Mouse (Mus musculus): ENCODE results near the gene Atxn10. TPM values are rescaled to one million over a fixed set of nuclear protein-coding genes. Genes with fewer than 3 reads are reported as not detected.

The Atxn10 gene
- polyA plus RNA-seq, 1 experiment from 2014 or later = 385 TPM

DNA sequence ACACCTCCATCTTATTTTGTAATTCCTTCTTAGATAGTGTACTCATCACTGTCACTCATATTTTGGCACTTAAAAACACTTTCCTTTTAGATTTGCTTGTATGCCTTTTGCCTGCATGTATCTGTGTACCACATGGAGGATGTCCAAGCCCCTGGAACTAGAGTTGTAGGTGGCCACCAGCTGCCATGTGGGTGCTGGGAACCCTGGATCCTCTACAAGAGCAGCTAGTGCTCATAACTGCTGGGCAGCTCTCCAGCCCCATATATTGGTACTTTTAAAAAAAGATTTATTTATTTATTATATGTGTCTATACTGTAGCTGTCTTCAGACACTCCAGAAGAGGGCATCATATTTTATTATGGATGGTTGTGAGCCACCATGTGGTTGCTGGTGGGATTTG lies 37.1 kb downstream of the Atxn10 start:
- Histone ChIP-seq H3K27me3 (ENCODE audit: insufficient read depth, poor library complexity, severe bottlenecking) (no peaks in the 10 kb centered on the region), H3K4me1 (replicated peaks) (no peaks in the 10 kb centered on the region), H3K36me3 (peaks cover 58% of the 10 kb centered on the region), H3K9me3 (no peaks in the 10 kb centered on the region), H3K27ac (no peak overlapping the region), H3K4me3 (no peak overlapping the region)
- no peak for DNase-seq (ENCODE audit: low spot score)

DNA sequence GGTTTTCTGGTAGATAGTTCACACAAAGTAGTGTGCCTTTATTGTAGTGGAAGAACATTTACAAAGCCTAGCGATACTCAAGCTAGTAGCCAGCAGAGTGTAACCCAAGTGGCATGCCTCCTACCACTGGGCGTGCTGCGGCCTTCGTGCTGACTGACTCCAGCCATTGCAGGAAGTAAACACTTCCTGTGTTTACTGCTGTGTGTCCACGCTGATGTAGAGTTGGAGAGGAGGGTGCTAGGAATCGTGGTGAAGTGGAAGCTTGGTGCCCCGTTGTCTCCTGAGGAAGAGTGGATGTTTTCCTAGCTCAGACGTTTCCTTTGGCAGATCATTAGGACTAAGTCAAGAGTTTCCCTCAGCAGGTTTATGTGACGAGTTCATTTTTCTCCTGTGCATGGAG lies 47.4 kb downstream of the Atxn10 start:
- H3K36me3 ChIP-seq = peaks cover 71% of the 10 kb centered on the region
- 88% methylated on average over 9 of the region's 9 CpGs for WGBS

DNA sequence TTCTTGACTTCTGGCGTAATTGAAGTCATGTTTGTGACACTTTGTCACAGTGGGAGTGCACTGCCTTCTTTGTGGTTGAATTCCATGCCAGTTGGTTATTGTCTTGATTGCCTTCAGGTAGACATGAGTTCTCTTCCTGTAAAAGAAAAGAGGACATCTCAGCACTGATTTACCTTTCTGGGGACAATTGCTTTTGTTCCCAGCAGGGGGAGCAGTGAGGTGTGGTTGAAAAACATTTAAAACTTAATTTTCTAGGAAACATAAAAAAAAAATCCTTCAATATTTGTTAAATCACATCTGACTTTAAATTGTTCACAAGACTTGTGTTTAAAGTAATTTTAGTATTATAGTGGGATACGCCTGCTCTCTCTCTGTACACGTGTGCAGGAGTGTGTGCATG lies 52.7 kb downstream of the Atxn10 start:
- DNase-seq (ENCODE audit: low spot score) = no peak
- H3K27ac ChIP-seq = no peak overlapping the region
- no peaks in the 10 kb centered on the region for H3K27me3 ChIP-seq (ENCODE audit: insufficient read depth, poor library complexity, severe bottlenecking)
- H3K9me3 ChIP-seq = no peaks in the 10 kb centered on the region
- H3K4me3 ChIP-seq = no peak overlapping the region
- peaks cover 6% of the 10 kb centered on the region; the same call in 1 of the 2 replicates for H3K4me1 ChIP-seq (replicated peaks)
- WGBS = 83% methylated on average over 3 of the region's 3 CpGs
- H3K36me3 ChIP-seq = peaks cover 85% of the 10 kb centered on the region

More for the DNA sequence above, 47.4 kb downstream of the Atxn10 start:
- DNase-seq (ENCODE audit: low spot score) = no peak
- no peaks in the 10 kb centered on the region for H3K9me3 ChIP-seq
- H3K27me3 ChIP-seq (ENCODE audit: insufficient read depth, poor library complexity, severe bottlenecking) = no peaks in the 10 kb centered on the region
- no peak overlapping the region for H3K27ac ChIP-seq
- no peak overlapping the region for H3K4me3 ChIP-seq
- H3K4me1 ChIP-seq (replicated peaks) = no peaks in the 10 kb centered on the region

DNA sequence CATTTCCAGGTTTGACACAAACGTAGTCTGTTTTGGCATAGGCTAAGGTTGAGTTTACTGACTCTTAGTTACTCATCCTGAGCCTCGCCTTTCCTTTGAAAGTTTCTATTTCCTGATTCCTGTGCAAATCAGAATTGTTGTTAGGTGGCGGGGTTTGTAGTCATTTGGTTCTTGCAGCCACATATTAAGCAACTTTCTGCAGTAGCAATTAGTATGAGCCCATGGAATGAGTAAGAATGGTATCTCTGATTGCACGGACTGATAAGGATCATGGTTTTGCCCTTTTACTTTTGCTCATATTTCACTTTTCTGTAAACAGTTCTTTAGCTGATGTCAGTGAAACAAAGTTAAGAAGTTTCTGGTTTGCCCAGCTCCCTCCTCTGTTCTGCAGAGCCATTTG lies 53.9 kb downstream of the Atxn10 start:
- Histone ChIP-seq H3K27ac (0 out of 2 replicates have a peak overlapping the region, but pooled peaks have one; percentile 40), H3K27me3 (ENCODE audit: insufficient read depth, poor library complexity, severe bottlenecking) (no peaks in the 10 kb centered on the region), H3K4me3 (no peak overlapping the region), H3K4me1 (replicated peaks) (peaks cover 6% of the 10 kb centered on the region; the same call in 1 of the 2 replicates), H3K9me3 (no peaks in the 10 kb centered on the region), H3K36me3 (peaks cover 81% of the 10 kb centered on the region)
- DNase-seq (ENCODE audit: low spot score) = no peak
- whole genome bisulfite sequencing = 94% methylated on average over 4 of the region's 4 CpGs

DNA sequence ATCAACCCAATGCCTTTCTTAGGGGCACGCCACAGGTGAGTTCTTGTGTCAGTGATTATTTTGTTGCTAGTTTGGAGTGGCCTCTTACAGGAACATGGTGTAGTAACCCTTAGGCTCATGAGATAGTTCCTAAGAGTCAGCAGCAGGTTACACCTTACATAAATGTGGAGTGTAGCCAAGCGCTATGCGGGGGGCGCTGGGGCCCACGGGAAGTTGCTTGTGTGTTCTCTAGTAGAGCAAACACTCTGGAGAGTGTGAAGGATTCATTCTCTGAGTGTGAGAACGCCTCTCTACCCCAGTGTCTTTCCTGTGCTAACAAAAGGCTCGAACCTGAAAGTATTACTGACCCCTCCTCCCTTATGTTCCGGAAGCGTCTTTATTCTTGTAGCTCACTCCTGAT lies 59.3 kb downstream of the Atxn10 start:
- Histone ChIP-seq H3K27me3 (ENCODE audit: insufficient read depth, poor library complexity, severe bottlenecking) (no peaks in the 10 kb centered on the region), H3K4me3 (no peak overlapping the region), H3K36me3 (peaks cover 81% of the 10 kb centered on the region), H3K27ac (no peak overlapping the region), H3K9me3 (no peaks in the 10 kb centered on the region), H3K4me1 (replicated peaks) (no peaks in the 10 kb centered on the region)
- no peak for DNase-seq (ENCODE audit: low spot score)
- WGBS = 94% methylated on average over 9 of the region's 9 CpGs

DNA sequence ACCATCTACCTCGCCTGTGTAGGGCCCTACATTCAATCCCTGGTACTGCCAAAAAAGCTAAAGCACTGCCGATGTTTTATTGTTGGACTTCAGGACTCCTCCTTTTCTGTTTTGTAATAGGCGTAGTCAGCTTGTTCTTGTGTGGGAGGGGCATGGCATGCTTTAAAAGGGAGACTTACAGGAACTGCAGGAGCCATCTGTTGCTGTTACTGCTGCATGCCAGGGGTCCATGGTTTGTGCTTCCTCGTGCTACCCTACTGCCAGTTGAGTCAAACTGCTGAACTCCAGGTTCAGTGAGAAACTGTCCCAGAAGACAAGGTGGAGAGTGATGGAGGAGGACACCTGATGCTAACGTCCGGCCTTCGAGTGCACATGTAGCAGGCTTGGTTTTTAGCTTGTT lies 65.9 kb downstream of the Atxn10 start:
- Histone ChIP-seq H3K27me3 (ENCODE audit: insufficient read depth, poor library complexity, severe bottlenecking) (no peaks in the 10 kb centered on the region), H3K4me1 (replicated peaks) (peaks cover 12% of the 10 kb centered on the region), H3K27ac (peak overlapping the region; percentile 50; the same call in 1 of the 2 replicates), H3K36me3 (peaks cover 37% of the 10 kb centered on the region), H3K9me3 (no peaks in the 10 kb centered on the region), H3K4me3 (no peak overlapping the region)
- WGBS = 75% methylated on average over 7 of the region's 7 CpGs
- no peak for DNase-seq (ENCODE audit: low spot score)

DNA sequence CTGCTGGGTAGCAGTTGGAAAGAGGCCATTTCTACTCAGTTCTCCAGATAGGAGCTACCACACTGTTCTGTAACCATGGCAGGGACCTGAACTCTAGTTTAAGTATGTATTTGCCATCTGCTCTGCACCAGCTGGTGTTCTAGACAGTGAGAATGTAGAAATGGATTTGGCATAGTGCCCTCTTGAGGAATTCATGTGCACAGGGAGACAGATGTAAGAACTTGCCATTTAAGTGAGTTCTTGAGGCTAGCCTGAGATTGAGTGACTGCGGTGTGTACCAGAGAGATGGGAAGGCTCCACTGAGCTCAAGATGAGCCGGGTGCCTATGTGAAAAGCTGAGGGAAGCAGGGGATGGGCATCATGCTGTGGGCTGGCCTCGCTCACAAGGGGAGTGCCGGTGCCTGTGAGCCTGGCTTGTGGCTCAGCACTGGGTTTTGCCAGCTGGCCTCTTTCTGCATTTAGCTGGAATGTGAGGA lies 67.2 kb downstream of the Atxn10 start:
- Histone ChIP-seq H3K4me1 (replicated peaks) (peaks cover 12% of the 10 kb centered on the region), H3K4me3 (no peak overlapping the region), H3K36me3 (peaks cover 23% of the 10 kb centered on the region), H3K27ac (0 out of 2 replicates have a peak overlapping the region, but pooled peaks have one; percentile 50), H3K9me3 (no peaks in the 10 kb centered on the region), H3K27me3 (ENCODE audit: insufficient read depth, poor library complexity, severe bottlenecking) (no peaks in the 10 kb centered on the region)
- 82% methylated on average over 4 of the region's 4 CpGs for WGBS
- DNase-seq (ENCODE audit: low spot score) = no peak

DNA sequence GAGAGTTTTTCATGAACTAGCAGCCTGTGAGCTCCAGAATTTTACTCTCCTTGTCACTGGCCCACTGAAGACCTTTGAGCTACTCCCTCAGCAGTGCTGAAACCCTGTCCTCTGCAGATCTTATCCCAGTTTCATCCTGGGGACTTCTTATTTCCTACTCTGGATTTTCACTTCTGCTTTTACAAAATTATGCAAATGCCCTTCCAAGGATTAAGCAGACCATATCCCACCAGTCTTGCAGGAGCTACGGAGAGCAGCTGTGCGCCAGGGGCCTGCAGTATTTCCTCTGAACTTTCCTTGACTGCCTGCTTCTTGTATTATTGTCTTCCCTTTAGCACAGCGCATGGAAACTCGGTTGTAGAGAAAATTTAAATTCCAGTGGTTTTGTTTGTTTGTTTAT lies 68.7 kb downstream of the Atxn10 start:
- Histone ChIP-seq H3K4me1 (replicated peaks) (peaks cover 12% of the 10 kb centered on the region), H3K27me3 (ENCODE audit: insufficient read depth, poor library complexity, severe bottlenecking) (no peaks in the 10 kb centered on the region), H3K27ac (no peak overlapping the region), H3K9me3 (no peaks in the 10 kb centered on the region), H3K36me3 (peaks cover 19% of the 10 kb centered on the region), H3K4me3 (no peak overlapping the region)
- 89% methylated on average over 4 of the region's 4 CpGs for WGBS
- DNase-seq (ENCODE audit: low spot score) = no peak

DNA sequence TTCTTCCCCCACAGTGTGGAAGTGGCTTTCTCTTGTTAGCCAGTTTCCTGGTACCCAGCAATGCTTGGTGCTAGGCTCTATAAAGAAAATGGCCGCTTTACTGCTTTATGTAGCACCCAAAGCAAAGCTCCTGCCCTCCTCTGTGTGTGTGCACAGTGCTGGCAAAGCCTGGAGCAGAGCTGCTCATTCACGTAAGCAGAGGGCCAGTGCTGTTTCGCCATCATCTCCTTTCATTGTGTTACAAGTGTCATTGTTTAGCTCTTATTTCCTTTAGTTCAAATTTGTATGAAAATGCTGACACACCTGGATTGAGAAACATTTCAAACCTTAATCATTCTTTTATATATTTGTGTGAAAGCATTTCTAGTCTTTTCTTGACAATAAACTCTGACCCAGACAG lies 69.5 kb downstream of the Atxn10 start:
- Histone ChIP-seq H3K4me3 (no peak overlapping the region), H3K27ac (no peak overlapping the region)
- DNase-seq (ENCODE audit: low spot score) = no peak

DNA sequence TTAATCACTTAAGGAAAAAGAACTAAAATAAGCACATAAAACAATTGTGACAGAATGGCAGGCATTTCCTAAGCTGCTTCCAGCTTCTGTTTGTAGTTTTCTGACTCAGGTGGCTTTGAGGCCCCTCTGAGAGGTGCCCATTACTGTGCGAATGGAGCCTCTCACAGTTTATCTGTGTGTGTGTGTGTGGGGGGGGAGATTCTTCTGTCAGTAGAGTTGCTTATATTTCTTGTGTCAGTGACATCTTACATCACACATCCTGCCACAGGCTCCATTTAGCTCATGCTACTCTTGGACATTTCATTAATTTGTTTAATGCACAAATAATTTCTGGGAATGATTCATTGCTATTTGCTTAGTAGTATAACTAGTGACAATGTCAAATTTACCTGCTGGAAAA lies 70.8 kb downstream of the Atxn10 start:
- peaks cover 10% of the 10 kb centered on the region for H3K4me1 ChIP-seq (replicated peaks)
- peaks cover 14% of the 10 kb centered on the region; the same call in 1 of the 2 replicates for H3K36me3 ChIP-seq
- WGBS = 92% methylated on average over 1 of the region's 1 CpGs
- no peak overlapping the region for H3K4me3 ChIP-seq
- H3K9me3 ChIP-seq = no peaks in the 10 kb centered on the region
- no peaks in the 10 kb centered on the region for H3K27me3 ChIP-seq (ENCODE audit: insufficient read depth, poor library complexity, severe bottlenecking)
- no peak for DNase-seq (ENCODE audit: low spot score)
- H3K27ac ChIP-seq = no peak overlapping the region

More for the DNA sequence above, 69.5 kb downstream of the Atxn10 start:
- H3K4me1 ChIP-seq (replicated peaks) = peaks cover 12% of the 10 kb centered on the region
- no peaks in the 10 kb centered on the region for H3K9me3 ChIP-seq
- WGBS = 87% methylated on average over 3 of the region's 3 CpGs
- peaks cover 18% of the 10 kb centered on the region for H3K36me3 ChIP-seq
- no peaks in the 10 kb centered on the region for H3K27me3 ChIP-seq (ENCODE audit: insufficient read depth, poor library complexity, severe bottlenecking)

DNA sequence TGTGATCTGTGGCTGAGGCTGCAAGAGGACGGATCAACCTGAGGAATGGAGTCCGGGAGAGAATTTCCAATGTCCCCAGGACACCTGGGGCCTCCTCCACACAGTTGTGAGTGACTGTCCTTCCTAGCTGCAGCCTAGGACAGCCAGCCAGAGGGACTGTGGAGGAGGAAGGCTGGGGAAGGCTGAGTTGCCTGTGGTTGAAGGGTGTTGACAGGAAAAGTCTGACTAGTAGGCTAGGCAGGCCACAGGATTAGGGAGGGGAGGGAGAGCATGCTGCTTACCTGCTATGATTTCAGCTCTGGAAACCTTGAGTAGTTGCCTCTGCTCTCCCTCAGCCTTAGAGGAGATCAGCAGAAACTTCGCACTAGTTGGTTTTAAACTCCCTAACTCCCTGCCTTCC lies 71.3 kb downstream of the Atxn10 start:
- DNase-seq (ENCODE audit: low spot score) = no peak
- 90% methylated on average over 3 of the region's 3 CpGs for WGBS
- peaks cover 12% of the 10 kb centered on the region; the same call in 1 of the 2 replicates for H3K36me3 ChIP-seq
- no peak overlapping the region for H3K4me3 ChIP-seq
- no peaks in the 10 kb centered on the region for H3K27me3 ChIP-seq (ENCODE audit: insufficient read depth, poor library complexity, severe bottlenecking)
- 0 out of 2 replicates have a peak, but pooled peaks cover 6% of the 10 kb centered on the region for H3K4me1 ChIP-seq (replicated peaks)
- H3K27ac ChIP-seq = no peak overlapping the region
- H3K9me3 ChIP-seq = no peaks in the 10 kb centered on the region

DNA sequence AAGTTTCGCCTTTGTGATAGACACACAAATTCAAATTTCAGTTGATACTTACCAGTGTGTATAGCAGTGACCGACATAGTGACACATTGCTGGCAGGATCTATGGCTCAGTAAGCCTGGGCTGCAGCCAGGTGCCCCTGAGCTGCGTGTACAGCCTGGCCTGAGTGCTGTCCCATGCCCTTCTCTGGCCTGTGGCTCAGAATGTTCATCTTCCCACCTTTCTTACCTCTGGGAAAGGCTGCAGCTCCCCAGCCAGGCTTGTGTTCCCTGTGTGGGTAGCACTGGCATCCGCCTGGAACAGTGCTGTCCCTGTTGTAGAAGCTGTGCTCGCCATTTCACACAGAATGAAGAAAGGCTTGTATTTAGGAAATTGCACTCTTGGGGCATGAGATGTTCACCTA lies 72.7 kb downstream of the Atxn10 start:
- Histone ChIP-seq H3K4me1 (replicated peaks) (0 out of 2 replicates have a peak, but pooled peaks cover 3% of the 10 kb centered on the region), H3K4me3 (no peak overlapping the region), H3K9me3 (no peaks in the 10 kb centered on the region), H3K27ac (no peak overlapping the region), H3K36me3 (peaks cover 12% of the 10 kb centered on the region; the same call in 1 of the 2 replicates), H3K27me3 (ENCODE audit: insufficient read depth, poor library complexity, severe bottlenecking) (no peaks in the 10 kb centered on the region)
- WGBS = 90% methylated on average over 5 of the region's 5 CpGs
- no peak for DNase-seq (ENCODE audit: low spot score)

DNA sequence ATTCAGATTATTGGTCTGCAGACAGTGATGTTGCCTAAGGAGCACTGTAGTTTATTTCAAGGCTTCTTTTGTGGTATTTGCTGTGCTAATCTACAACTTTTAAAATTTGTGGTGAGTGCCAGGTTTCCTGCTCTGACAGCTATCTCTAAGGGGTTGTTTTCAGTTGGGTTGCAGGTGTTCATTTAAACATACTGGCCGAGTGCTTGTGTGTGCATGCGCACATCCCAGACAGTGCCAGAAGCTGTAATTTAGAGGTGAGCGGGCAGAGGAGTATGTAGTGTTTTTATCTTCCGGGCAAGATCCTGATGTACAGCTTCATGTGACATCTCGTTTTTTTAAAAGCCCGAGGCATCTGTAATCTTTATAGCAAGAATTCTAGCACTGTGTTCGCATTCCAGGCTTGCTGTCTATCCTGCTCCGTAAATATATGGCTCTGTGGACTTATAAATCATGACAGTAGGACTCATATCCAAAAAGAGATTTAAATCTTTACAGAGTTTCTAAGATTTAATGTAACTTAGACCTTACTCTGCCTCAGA lies 73.3 kb downstream of the Atxn10 start:
- no peak for DNase-seq (ENCODE audit: low spot score)
- WGBS = 93% methylated on average over 8 of the region's 8 CpGs
- Histone ChIP-seq H3K4me1 (replicated peaks) (0 out of 2 replicates have a peak, but pooled peaks cover 3% of the 10 kb centered on the region), H3K36me3 (peaks cover 12% of the 10 kb centered on the region; the same call in 1 of the 2 replicates), H3K27me3 (ENCODE audit: insufficient read depth, poor library complexity, severe bottlenecking) (no peaks in the 10 kb centered on the region), H3K4me3 (no peak overlapping the region), H3K27ac (no peak overlapping the region), H3K9me3 (no peaks in the 10 kb centered on the region)

All from hindbrain, embryonic 10.5 days (tissue).